Mouse (Mus musculus) kidney, embryonic 14.5 days (tissue): ENCODE measurements at regions not wholly inside any gene's neighbourhood (a gene's known extent, or its start where the extent isn't known, plus 50 kb on each side); places are given as distances from the start of the nearest gene placed in this dataset.
A peak's percentile ranks its signal among the peaks of the same experiment; 100 is the strongest.

Experiments used
- ATAC-seq: fragments of 200-750 bp; cut with Nextera tagmentation; 2 replicates; pipeline ENCODE4 v1.8.0; 2017; ENCODE audit warnings: moderate number of reproducible peaks, mild to moderate bottlenecking, moderate TSS enrichment, moderate library complexity; ENCODE audit not compliant: low FRiP score, low TSS enrichment
- H3K27ac ChIP-seq: fragments of 300-500 bp; sonication (generic); 2 replicates; pipeline ENCODE4 v1.5.1; 2014; ENCODE audit warnings: low read depth, mild to moderate bottlenecking, low read length, moderate library complexity, mixed read lengths
- H3K27me3 ChIP-seq: fragments of 300-500 bp; sonication (generic); 2 replicates; pipeline ENCODE4 v1.6.1; 2014; ENCODE audit warnings: mild to moderate bottlenecking, low read length; ENCODE audit not compliant: control insufficient read depth, insufficient read depth
- H3K36me3 ChIP-seq: fragments of 300-500 bp; sonication (generic); 2 replicates; pipeline ENCODE4 v1.6.1; 2014; ENCODE audit warnings: low read length, mixed read lengths; ENCODE audit not compliant: control insufficient read depth, insufficient read depth
- H3K4me1 ChIP-seq: fragments of 300-500 bp; sonication (generic); 2 replicates; pipeline ENCODE4 v1.6.1; 2014; ENCODE audit warnings: low read length, mixed read lengths; ENCODE audit not compliant: control insufficient read depth, insufficient read depth
- H3K4me2 ChIP-seq: fragments of 300-500 bp; sonication (generic); replicated peaks from 2 replicates; pipeline ENCODE4 v1.6.1; 2014; ENCODE audit warnings: low read depth, mild to moderate bottlenecking, low read length
- H3K4me3 ChIP-seq: fragments of 300-500 bp; sonication (generic); 2 replicates; pipeline ENCODE4 v1.5.1; 2014; ENCODE audit warnings: mild to moderate bottlenecking, low read length
- H3K9ac ChIP-seq: fragments of 300-500 bp; sonication (generic); 2 replicates; pipeline ENCODE4 v1.6.1; 2014; ENCODE audit warnings: low read depth, mild to moderate bottlenecking, low read length, moderate library complexity
- H3K9me3 ChIP-seq: fragments of 300-500 bp; sonication (generic); 2 replicates; pipeline ENCODE4 v1.6.1; 2016; ENCODE audit warnings: low read length; ENCODE audit not compliant: control insufficient read depth
- WGBS: fragments of 180-500 bp; shearing (Covaris S2); extraction: QIAGEN DNeasy Blood & Tissue Kit; methylation state at CpG from one replicate; pipeline ENCODE4 v1.1.7; 2014; 5-methylcytosine and 5-hydroxymethylcytosine counted together

DNA sequence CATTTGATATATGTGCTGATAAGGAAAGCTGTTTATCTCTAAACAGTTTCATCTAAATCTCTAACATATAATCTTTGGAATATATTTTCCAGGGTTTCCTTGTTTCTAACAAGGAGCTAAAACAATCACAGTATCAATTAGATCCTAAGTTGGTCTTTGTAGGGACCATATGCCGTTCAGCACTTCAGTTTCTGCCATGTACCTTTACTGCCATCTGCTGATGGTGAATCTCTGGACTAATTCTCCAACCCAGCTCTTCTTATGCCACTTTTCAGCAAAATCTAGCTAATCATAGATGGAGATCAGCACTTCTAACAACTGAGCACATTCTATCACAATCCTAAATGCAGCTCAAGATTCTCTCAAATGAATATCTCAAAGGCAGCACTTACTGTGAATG lies 370.5 kb downstream of the Phf3 start:
- H3K9me3 ChIP-seq = no peaks in the 10 kb centered on the region
- no peaks in the 10 kb centered on the region for H3K4me1 ChIP-seq
- 5% methylated on average over 1 of the region's 1 CpGs for WGBS
- ATAC-seq = no peak
- H3K4me2 ChIP-seq = no peak overlapping the region
- H3K4me3 ChIP-seq = no peak overlapping the region
- H3K27ac ChIP-seq = no peak overlapping the region
- no peak overlapping the region for H3K9ac ChIP-seq
- H3K36me3 ChIP-seq = no peaks in the 10 kb centered on the region
- no peaks in the 10 kb centered on the region for H3K27me3 ChIP-seq

GRCm38 (mm10) chr1:30460295-30460958 lies 413.3 kb downstream of the Phf3 start:
- ATAC-seq = peak; percentile 69; the same call in 1 of the 2 replicates
- H3K36me3 ChIP-seq = no peaks in the 10 kb centered on the region
- no peaks in the 10 kb centered on the region for H3K27me3 ChIP-seq
- H3K4me3 ChIP-seq = no peak overlapping the region
- H3K9ac ChIP-seq = no peak overlapping the region
- no peak overlapping the region for H3K4me2 ChIP-seq
- WGBS = 35% methylated on average over 4 of the region's 4 CpGs
- no peaks in the 10 kb centered on the region for H3K4me1 ChIP-seq
- no peak overlapping the region for H3K27ac ChIP-seq
- no peaks in the 10 kb centered on the region for H3K9me3 ChIP-seq

DNA sequence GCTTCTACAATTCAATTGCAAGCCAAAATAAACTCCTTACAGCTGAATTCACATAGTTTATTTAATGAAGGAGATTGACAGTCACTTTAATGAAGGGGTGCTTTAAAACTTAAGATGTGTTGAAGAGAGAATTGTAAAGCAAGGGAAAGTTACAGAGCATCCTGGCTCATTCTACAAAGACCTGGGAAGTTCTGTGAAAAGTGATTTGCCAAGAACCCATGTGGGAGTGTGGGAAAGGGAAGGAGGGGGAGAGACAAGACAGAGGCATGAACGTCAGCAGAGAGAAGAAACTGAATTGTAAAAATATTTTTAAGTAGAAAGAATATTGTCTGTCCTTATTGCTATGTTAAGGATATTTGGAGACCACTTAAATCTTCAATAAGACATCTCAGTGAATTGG lies 435.8 kb downstream of the Phf3 start:
- Histone ChIP-seq H3K4me1 (no peaks in the 10 kb centered on the region), H3K4me2 (no peak overlapping the region), H3K9ac (no peak overlapping the region), H3K27me3 (no peaks in the 10 kb centered on the region), H3K27ac (no peak overlapping the region), H3K9me3 (no peaks in the 10 kb centered on the region), H3K36me3 (no peaks in the 10 kb centered on the region), H3K4me3 (no peak overlapping the region)
- no peak for ATAC-seq
- 13% methylated on average over 1 of the region's 1 CpGs for WGBS

- H3K4me1 ChIP-seq = no peaks in the 10 kb centered on the region
- no peaks in the 10 kb centered on the region for H3K27me3 ChIP-seq
- no peak overlapping the region for H3K4me2 ChIP-seq
- no peak overlapping the region for H3K4me3 ChIP-seq
- no peak overlapping the region for H3K27ac ChIP-seq
- H3K9ac ChIP-seq = no peak overlapping the region
- H3K9me3 ChIP-seq = no peaks in the 10 kb centered on the region
- no peak for ATAC-seq
- H3K36me3 ChIP-seq = no peaks in the 10 kb centered on the region
Measured at GRCm38 (mm10) chr1:30416582-30416981, 457.1 kb downstream of the Phf3 start.

DNA sequence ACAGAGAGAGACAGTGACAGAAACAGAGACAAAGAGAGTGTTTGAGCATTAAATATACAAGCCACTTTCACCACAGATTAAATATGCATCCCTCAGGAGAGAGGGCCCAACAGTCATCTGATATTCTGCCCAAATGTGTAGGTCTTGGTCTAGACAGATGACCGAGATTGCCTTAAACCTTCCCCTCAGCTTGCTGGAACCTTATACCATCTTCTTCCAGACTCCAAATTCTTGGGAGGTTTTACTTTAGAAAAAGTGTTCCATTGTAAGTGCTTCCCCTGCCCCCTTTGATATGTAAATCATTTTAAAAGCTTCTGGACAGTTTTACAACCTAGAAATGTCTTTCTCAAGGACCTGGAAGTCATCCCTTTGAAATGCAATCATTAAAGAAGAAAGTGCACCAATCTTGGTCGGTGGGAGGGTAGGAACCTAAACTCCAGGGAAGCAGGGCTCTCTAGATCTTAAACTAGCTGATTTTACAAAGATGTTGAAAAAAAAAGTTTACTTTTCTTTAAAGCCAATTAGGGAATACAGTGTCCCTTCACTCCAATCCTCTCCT lies 458.8 kb downstream of the Phf3 start:
- Histone ChIP-seq H3K36me3 (no peaks in the 10 kb centered on the region), H3K27me3 (no peaks in the 10 kb centered on the region), H3K9me3 (no peaks in the 10 kb centered on the region), H3K27ac (no peak overlapping the region), H3K4me1 (no peaks in the 10 kb centered on the region), H3K9ac (no peak overlapping the region), H3K4me2 (no peak overlapping the region), H3K4me3 (no peak overlapping the region)
- 4% methylated on average over 2 of the region's 2 CpGs for WGBS
- ATAC-seq = peak; percentile 80
